Mouse (Mus musculus) ovary, adult 18-20 months (tissue): ENCODE measurements around the gene Olfr1184.
"Not testable (repeated sequence)": the region's sequence is repeated elsewhere in the genome, so short reads cannot be mapped to it uniquely, and the experiment has no call there.

Experiments
- DNase-seq: peaks from one replicate; pipeline ENCODE4 v3.0.0; 2022; ENCODE audit warnings: low spot score, mixed read lengths

Olfr1184 gene

DNA sequence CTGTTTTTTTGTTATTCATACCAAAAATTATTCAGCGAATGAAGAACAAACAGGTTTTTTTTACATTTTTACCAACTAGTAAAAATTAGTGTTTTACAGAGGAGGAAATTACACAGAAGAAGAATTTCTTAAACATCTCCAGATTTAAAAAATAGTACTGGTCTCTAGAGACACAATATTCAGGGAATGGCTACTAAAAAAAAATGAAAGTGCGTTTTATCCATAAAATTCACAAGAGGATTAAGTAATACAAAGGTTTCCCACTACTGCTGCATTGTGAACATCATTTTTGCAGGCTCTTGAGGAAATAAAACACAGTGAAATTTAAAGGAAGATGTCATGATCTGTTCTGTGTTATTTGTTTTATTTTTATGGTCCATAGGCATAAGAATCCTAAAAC lies at the start of gene Olfr1184:
Gene Olfr1184, plus strand, starts transcription at position 301 of the 400 bp plus-strand sequence.
- DNase-seq, result no peak

DNA sequence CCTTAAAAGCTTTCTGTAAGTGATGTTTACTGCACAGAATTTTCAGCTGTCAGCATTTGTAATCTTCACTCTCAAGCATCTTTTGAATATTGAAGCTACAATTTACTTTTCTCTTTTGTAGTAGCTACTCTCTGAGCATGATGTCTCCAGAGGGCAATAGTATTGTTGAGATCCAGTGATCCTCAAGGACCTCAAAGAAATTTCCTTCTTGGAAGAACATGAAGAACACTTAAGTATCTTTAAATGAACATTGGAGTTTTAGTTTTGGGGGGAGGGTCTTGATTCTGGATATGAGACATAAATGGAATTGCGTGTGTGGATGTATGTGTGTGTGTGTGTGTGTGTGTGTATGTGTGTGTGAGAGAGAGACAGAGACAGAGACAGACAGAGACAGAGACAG lies 34.4 kb upstream of the Olfr1184 start, which contains the start of gene Gm13757:
Gene Gm13757, minus strand, starts transcription at position 101 of the 400 bp plus-strand sequence.
- no peak for DNase-seq

DNA sequence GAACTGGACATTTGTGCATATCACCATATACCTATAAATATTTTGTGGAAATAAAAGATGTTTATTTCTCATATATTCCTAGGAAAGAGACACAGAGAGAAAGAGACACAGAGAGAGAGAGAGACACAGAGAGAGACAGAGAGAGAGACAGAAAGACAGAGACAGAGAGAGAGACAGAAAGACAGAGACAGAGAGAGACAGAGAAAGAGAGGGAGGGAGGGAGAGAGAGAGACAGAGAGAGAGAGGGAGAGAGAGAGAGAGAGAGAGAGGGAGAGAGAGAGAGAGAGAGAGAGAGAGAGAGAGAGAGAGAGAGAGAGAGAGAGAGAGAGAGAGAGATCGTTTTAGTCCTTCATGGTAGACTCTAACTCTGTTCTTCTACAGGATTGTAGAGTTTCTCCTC lies 28.8 kb upstream of the Olfr1184 start, which contains the start of gene Olfr1183:
Gene Olfr1183, plus strand, starts transcription at position 301 of the 400 bp plus-strand sequence.
- not testable (repeated sequence) for DNase-seq

DNA sequence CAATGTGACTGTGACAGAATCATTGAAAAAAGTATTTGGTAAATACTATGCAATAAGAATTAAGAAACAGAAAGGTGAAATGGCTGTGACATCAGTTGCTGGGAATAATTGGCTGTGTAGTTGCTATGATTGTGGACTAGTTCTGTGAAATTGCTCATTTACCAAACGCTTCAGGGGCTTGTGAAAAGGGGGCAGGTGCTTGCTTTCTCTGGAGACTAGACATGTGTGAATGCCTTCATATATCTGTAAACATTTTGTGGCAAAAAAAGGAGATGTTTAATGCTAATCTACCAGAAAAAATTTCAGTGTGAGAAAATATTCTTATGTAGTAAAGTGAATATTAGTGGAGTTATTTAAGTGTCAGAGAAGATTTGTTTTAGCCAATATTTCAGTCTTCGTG lies 9.6 kb downstream of the Olfr1184 start, which contains the start of gene Olfr1185-ps1:
Gene Olfr1185-ps1, plus strand, starts transcription at position 301 of the 400 bp plus-strand sequence.
- DNase-seq, result no peak

GRCm38 (mm10) chr2:88518251-88518650 lies 34.9 kb downstream of the Olfr1184 start, which contains the start of gene Olfr1186:
TSS of gene Olfr1186 (plus strand) at chr2:88518551.
- no peak for DNase-seq

GRCm38 (mm10) chr2:88525720-88526119 lies 42.3 kb downstream of the Olfr1184 start:
- DNase-seq, result no peak
